Comparison of ENCODE assay signal across 10 mouse cellular contexts in the genomic region with DNA sequence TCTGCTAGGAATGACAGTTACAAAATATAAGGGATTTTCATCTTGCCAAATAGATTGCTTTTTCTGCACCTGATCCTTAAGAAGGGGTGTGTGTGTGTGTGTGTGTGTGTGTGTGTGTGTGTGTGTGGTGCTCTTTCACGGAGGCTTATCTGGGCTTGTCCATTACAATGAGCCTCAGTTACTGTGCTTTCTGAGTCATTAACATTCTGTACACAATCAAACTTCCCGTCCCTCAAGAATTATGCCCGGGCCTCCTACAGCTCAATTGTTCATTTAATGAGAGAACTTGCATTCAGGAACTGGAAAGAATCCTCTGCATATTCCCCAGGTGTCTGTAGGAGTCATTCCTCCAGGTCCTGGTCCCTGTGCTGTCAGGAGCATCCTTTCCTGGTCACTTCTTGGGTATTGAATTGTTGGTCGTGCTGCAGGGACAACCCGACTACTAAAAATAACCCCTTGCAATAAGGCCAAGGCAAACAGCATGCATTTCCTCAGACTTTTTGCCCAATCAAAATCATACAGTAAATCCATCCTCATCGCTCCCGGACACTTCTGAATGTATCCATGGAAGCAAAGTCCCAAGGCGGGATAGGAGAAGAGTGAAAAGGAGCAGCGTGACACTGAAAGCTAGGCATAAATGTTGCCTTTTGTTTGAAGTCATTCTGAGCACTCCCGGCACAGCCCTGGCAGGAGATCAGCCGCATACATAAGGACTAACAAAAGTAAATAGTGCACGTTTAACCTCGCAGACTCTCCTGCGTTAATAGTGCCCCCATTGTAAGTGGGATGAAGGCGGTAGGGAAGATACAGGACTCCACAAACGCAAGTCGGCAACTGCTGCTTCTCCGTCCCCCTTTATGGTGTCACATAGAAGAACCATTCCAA. TPM values are rescaled to one million over a fixed set of nuclear protein-coding genes. Genes with fewer than 3 reads are reported as not detected.
DNase-seq lines count a peak whose midpoint lies in the region; ATAC-seq lines count a peak whose summit lies in the region.
"Had no signal": no experiment of that assay in that cellular context is flagged by ENCODE, and none has a peak within 500 bp of the region (broad histone marks: within the 10 kb centered on the region; RNA-seq: fewer than 3 reads in every experiment).

No protein-coding gene starts in this region.

- H3K9me3 ChIP-seq in kidney, embryonic 15.5 days (replicated peaks): no peaks in the 10 kb centered on the region
- H3K9me3 ChIP-seq in hindbrain, embryonic 12.5 days (replicated peaks): no peaks in the 10 kb centered on the region
- no peaks in the 10 kb centered on the region for H3K9me3 ChIP-seq in neural tube, embryonic 12.5 days

- no peaks in the 10 kb centered on the region for H3K36me3 ChIP-seq in kidney, embryonic 15.5 days
- H3K36me3 ChIP-seq in hindbrain, embryonic 12.5 days: no peaks in the 10 kb centered on the region
- H3K36me3 ChIP-seq in neural tube, embryonic 12.5 days: no peaks in the 10 kb centered on the region

- WGBS in kidney, embryonic 15.5 days: 23% methylated on average over 18 of the region's 18 CpGs
- 25% methylated on average over 18 of the region's 18 CpGs for WGBS in hindbrain, embryonic 12.5 days
- WGBS in neural tube, embryonic 12.5 days: 15% methylated on average over 18 of the region's 18 CpGs

- peaks cover 8% of the 10 kb centered on the region; the same call in 1 of the 2 replicates for H3K27me3 ChIP-seq in kidney, embryonic 15.5 days
- no peaks in the 10 kb centered on the region for H3K27me3 ChIP-seq in hindbrain, embryonic 12.5 days
- no peaks in the 10 kb centered on the region for H3K27me3 ChIP-seq in neural tube, embryonic 12.5 days (replicated peaks)

- H3K4me1 ChIP-seq in kidney, embryonic 15.5 days: no peaks in the 10 kb centered on the region
- H3K4me1 ChIP-seq in hindbrain, embryonic 12.5 days: no peaks in the 10 kb centered on the region
- H3K4me1 ChIP-seq in neural tube, embryonic 12.5 days: no peaks in the 10 kb centered on the region

- no peak for ATAC-seq in kidney, embryonic 15.5 days (replicated peaks; ENCODE audit: low FRiP score)
- ATAC-seq in hindbrain, embryonic 12.5 days (ENCODE audit: low FRiP score): peak; percentile 74
- ATAC-seq in neural tube, embryonic 12.5 days (ENCODE audit: low FRiP score, low read depth): peak; percentile 88

- no peak for DNase-seq in kidney, postnatal 14 days
- peak; percentile 49 to 58 for DNase-seq in cerebellum, postnatal 25 days
- no peak for DNase-seq in thymus, postnatal 4 days
- no peak for DNase-seq in ovary, postnatal 10 days (ENCODE audit: low spot score)
- no peak for DNase-seq in adrenal gland, adult 2 months

- H3K9ac ChIP-seq in kidney, embryonic 15.5 days: no peak overlapping the region
- no peak overlapping the region for H3K9ac ChIP-seq in hindbrain, embryonic 12.5 days
- H3K9ac ChIP-seq in neural tube, embryonic 12.5 days: no peak overlapping the region

- H3K27ac ChIP-seq in kidney, embryonic 15.5 days: no peak overlapping the region
- H3K27ac ChIP-seq in hindbrain, embryonic 12.5 days: peak overlapping the region; percentile 64
- H3K27ac ChIP-seq in neural tube, embryonic 12.5 days: no peak overlapping the region

- peak overlapping the region; percentile 27 for H3K4me3 ChIP-seq in kidney, embryonic 15.5 days (replicated peaks)
- peak overlapping the region; percentile 27 for H3K4me3 ChIP-seq in hindbrain, embryonic 12.5 days
- H3K4me3 ChIP-seq in neural tube, embryonic 12.5 days: peak overlapping the region; percentile 19

- peak overlapping the region; percentile 50 for H3K4me2 ChIP-seq in kidney, embryonic 15.5 days
- peak overlapping the region; percentile 49 for H3K4me2 ChIP-seq in hindbrain, embryonic 12.5 days (replicated peaks)
- H3K4me2 ChIP-seq in neural tube, embryonic 12.5 days (replicated peaks): peak overlapping the region; percentile 55

RNA-seq across cellular contexts. Expression of gene Ndp, which starts 1.1 kb away (rescaled TPM):
- 1.5 and 2.3 TPM in 2 replicates for polyA plus RNA-seq in kidney, embryonic 15.5 days (2015; fragmentation: Nextera tagmentation; extraction: Ambion mirVana)
- polyA plus RNA-seq in hindbrain, embryonic 12.5 days (2016; fragmentation: Nextera tagmentation; extraction: Ambion mirVana): 4.7 and 7.7 TPM in 2 replicates
- polyA plus RNA-seq in neural tube, embryonic 12.5 days (2016; fragmentation: Nextera tagmentation; extraction: Ambion mirVana): 6.9 and 8.0 TPM in 2 replicates
- total RNA-seq in adrenal gland, adult 2 months (2021): not detected
- 0.28 TPM in 1 of 2 replicates, not detected in the other for polyA plus RNA-seq in adrenal gland, adult 2 months (2012; rRNA removed)
- total RNA-seq: ES-E14; megakaryocyte-erythroid progenitor cell, adult 5-6 weeks had no signal

Comparison
In these comparisons a context has a peak if more than half of its experiments do, and no peak if none do; other contexts are left out.
1. DNase-seq: peak in cerebellum, postnatal 25 days (2 of 2); none in kidney, postnatal 14 days (single experiment), thymus, postnatal 4 days (single experiment), ovary, postnatal 10 days (single experiment) and adrenal gland, adult 2 months (single experiment).
2. Peak in every context shown above with its lines, with median percentiles within 50 percentile points of each other: H3K4me2 ChIP-seq and H3K4me3 ChIP-seq.